Mouse (Mus musculus): ENCODE measurements at regions not wholly inside any gene's neighbourhood (a gene's known extent, or its start where the extent isn't known, plus 50 kb on each side); places are given as distances from the start of the nearest gene placed in this dataset.

DNA sequence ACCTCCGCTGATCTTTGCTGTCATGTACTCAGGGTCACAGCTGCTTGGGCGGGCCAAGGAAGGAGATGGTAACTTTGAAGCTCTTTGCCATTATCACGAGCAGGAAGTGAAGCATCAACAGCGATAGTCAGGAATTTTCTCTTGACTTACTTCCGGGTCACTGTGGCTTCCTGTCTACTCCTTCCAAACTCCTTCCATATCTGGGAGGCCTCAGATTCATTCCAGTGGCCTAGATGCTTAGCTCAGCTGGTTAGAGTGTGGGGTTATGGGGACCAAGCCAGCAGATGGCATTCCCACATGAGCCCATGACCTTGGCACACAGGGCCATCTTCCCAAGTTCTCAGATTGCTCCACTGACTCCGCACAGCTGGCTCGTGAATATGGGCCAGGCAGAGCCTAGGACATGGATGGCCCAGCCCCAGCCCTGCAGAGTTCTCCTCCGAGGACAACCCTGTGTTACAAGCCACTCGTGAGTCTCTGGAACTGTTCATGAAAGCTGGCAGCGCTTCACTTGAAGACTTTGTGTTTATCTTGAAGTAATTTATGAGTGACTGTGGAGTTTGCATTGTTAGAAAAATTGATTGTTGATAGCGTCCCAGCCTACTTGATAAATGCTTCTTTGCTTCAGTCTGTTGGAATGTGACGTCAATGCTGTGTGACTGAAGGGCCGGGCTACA lies 133.2 kb downstream of the Slc30a10 start:
- H3K36me3 ChIP-seq, result no peaks in the 10 kb centered on the region
- H3K4me3 ChIP-seq, result no peak overlapping the region
- H3K27ac ChIP-seq, result peak overlapping the region; percentile 86
- ATAC-seq (ENCODE audit: borderline replicate concordance, extremely low read depth, low FRiP score, low TSS enrichment), result peak; percentile 84
- H3K9ac ChIP-seq, result no peak overlapping the region
- H3K27me3 ChIP-seq, result no peaks in the 10 kb centered on the region
- peaks cover 18% of the 10 kb centered on the region for H3K4me1 ChIP-seq
- WGBS, result 38% methylated on average over 13 of the region's 13 CpGs
- no peaks in the 10 kb centered on the region for H3K9me3 ChIP-seq
- no peak overlapping the region for H3K4me2 ChIP-seq

DNA sequence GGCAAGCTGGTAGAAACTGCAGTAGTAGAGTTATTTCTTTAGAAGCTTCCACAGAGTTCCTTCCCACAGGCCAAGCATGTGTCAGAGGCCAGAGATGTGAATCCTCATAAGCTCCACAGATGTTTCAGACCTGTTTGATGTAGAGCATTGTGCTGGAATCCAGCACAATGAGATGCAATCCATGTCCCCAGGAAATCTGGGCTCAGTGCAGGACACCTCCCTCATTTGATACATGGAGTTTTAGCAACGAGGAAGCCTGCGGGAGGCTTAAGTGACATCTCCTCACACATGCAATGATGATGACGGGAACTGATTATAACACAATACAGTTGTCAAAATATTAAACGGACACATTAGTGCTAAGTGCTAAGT lies 133.7 kb downstream of the Slc30a10 start:
- Histone ChIP-seq H3K9ac (no peak overlapping the region), H3K4me3 (no peak overlapping the region), H3K27me3 (no peaks in the 10 kb centered on the region), H3K36me3 (no peaks in the 10 kb centered on the region), H3K27ac (peak overlapping the region; percentile 86), H3K4me2 (no peak overlapping the region), H3K4me1 (peaks cover 18% of the 10 kb centered on the region), H3K9me3 (no peaks in the 10 kb centered on the region)
- peak; percentile 12; the same call in 1 of the 2 replicates for ATAC-seq (ENCODE audit: borderline replicate concordance, extremely low read depth, low FRiP score, low TSS enrichment)
- 51% methylated on average over 4 of the region's 4 CpGs for WGBS

DNA sequence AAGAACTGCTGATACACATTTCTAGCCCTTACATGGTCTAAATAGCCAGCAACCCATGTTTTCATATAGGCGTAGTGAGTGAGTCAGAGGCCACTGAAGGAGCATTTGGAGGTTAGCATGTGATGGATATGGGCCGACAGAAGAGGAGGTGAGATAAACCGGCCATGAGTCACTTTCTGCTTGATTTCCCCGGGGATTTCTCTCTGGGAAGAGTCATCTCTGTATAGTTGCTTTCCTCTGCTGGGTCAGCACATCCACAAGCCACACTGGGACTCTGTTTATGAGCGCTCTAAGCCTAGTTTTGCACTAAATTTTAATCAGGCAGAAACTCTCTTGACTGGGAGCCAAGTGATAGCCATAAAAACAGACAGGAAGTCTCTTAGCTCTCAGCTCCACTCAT lies 142.2 kb downstream of the Slc30a10 start:
- Histone ChIP-seq H3K4me2 (no peak overlapping the region), H3K27me3 (no peaks in the 10 kb centered on the region), H3K36me3 (no peaks in the 10 kb centered on the region), H3K4me3 (no peak overlapping the region), H3K9ac (no peak overlapping the region), H3K27ac (no peak overlapping the region), H3K9me3 (no peaks in the 10 kb centered on the region; the same call in 1 of the 2 replicates), H3K4me1 (no peaks in the 10 kb centered on the region)
- 63% methylated on average over 5 of the region's 5 CpGs for WGBS
- no peak for ATAC-seq (ENCODE audit: borderline replicate concordance, extremely low read depth, low FRiP score, low TSS enrichment)

DNA sequence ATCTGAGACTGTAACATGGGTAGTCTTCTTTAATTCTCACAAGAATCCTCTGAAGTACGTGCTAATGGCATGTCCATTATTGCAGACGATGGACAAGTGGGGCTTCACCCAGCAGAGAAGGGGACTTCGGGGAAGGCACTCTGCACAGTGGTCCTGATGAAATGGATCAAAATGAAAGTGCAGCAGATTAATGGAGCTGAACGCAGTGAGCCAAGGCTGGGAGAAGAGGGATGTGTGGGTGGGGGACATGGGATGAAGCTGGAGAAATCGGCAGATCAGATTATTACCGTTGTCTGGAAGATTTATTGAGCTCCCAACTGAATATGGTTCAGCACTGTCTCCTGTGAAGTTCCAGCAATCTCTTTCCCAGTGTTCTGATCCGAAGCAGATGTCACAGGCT lies 143.9 kb downstream of the Slc30a10 start:
- no peak for ATAC-seq (ENCODE audit: borderline replicate concordance, extremely low read depth, low FRiP score, low TSS enrichment)
- WGBS, result 80% methylated on average over 7 of the region's 7 CpGs

DNA sequence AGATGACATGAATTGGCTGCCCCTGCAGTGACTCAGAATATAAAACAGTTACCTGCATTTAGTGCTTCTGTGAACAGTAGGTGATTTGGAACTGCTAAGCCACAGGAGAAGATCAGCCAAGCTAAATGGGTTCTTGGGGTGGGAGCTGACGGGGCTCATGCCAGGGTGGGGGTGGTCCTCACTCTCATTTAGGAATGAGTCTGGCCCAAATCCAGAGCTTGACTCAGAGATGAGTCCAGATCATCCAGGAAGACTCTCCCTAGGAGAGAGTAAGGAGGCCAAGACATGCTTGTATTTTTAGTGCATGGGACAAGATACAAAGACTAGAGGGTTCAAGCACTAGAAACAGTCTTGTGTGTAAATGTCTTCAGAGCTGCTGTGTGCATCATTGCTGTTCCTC lies 146.5 kb downstream of the Slc30a10 start:
- Histone ChIP-seq H3K27me3 (no peaks in the 10 kb centered on the region), H3K4me2 (no peak overlapping the region), H3K9ac (no peak overlapping the region), H3K9me3 (no peaks in the 10 kb centered on the region; the same call in 1 of the 2 replicates), H3K4me3 (no peak overlapping the region), H3K36me3 (no peaks in the 10 kb centered on the region), H3K27ac (no peak overlapping the region), H3K4me1 (no peaks in the 10 kb centered on the region)
- ATAC-seq (ENCODE audit: borderline replicate concordance, extremely low read depth, low FRiP score, low TSS enrichment), result no peak
- WGBS, result 73% methylated on average over 1 of the region's 1 CpGs

More for the DNA sequence above, 143.9 kb downstream of the Slc30a10 start:
- Histone ChIP-seq H3K36me3 (no peaks in the 10 kb centered on the region), H3K27ac (no peak overlapping the region), H3K4me1 (no peaks in the 10 kb centered on the region), H3K27me3 (no peaks in the 10 kb centered on the region), H3K4me3 (no peak overlapping the region), H3K4me2 (no peak overlapping the region), H3K9me3 (no peaks in the 10 kb centered on the region; the same call in 1 of the 2 replicates), H3K9ac (no peak overlapping the region)

DNA sequence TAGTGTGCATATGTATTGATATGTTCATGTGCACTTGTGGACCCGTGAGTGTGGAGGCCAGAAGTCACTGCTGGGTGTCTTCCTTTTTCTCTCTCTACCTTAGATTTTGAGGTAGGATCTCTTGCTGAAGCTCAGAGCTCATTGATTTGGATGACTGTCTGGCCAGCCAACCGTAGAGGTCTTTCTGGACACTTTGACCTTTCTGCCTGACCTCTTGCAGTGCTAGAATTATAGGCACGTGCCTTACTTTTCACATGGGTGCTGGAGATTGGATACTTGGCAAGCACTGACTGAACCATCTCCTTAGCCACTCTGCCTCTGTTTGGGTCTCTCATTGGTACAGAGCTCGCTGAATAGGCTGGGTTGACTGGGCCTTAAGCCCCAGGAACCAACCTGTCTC lies 151.3 kb downstream of the Slc30a10 start:
- ATAC-seq (ENCODE audit: borderline replicate concordance, extremely low read depth, low FRiP score, low TSS enrichment), result no peak
- Histone ChIP-seq H3K9ac (no peak overlapping the region), H3K4me1 (no peaks in the 10 kb centered on the region; the same call in 1 of the 2 replicates), H3K36me3 (no peaks in the 10 kb centered on the region), H3K27ac (no peak overlapping the region), H3K4me2 (no peak overlapping the region), H3K9me3 (no peaks in the 10 kb centered on the region), H3K27me3 (no peaks in the 10 kb centered on the region), H3K4me3 (no peak overlapping the region)
- 90% methylated on average over 4 of the region's 4 CpGs for WGBS

DNA sequence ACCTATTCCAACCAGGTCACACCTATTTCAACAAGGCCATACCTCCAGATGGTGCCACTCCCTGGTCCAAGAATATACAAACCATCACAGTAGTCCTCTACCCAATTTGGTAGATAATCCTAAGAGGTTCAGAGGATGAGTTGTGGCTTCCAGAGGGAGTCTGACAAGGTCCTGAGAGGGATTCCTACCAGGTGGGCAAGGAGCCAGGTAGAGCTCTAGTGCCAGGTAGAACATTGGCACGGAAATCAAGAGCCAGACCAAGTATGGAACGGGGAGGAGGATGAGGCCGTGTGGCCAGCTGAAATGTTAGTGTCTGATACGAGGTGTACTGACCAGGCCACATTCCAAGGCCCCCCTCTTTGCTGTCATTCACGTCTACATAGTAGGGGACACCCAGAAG lies 153.0 kb downstream of the Slc30a10 start:
- Histone ChIP-seq H3K9me3 (no peaks in the 10 kb centered on the region), H3K36me3 (no peaks in the 10 kb centered on the region), H3K4me1 (no peaks in the 10 kb centered on the region; the same call in 1 of the 2 replicates), H3K4me2 (no peak overlapping the region), H3K4me3 (no peak overlapping the region), H3K27me3 (no peaks in the 10 kb centered on the region), H3K9ac (no peak overlapping the region), H3K27ac (no peak overlapping the region)
- no peak for ATAC-seq (ENCODE audit: borderline replicate concordance, extremely low read depth, low FRiP score, low TSS enrichment)
- WGBS, result 78% methylated on average over 5 of the region's 5 CpGs

DNA sequence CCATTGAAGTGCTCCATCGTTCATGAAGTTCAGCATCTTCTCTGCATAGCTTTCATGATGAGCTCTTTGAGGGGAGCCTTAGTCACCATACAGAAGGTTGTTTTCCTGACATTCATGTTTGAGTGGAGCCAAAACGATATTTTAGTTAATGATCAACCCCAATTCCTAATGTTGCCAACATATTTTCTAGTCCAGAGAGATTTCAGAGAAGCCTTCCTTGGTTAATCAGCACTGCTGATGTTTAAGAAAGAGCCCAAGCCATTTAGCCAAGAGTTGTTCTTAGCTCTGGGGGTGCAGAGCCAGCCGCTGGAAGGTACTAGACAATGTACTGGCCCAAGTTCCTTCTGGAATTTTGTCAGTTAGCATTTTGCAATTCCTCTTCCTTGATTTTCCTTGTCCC lies 153.8 kb downstream of the Slc30a10 start:
- WGBS, result 83% methylated on average over 3 of the region's 3 CpGs
- H3K9me3 ChIP-seq, result no peaks in the 10 kb centered on the region
- H3K36me3 ChIP-seq, result no peaks in the 10 kb centered on the region
- ATAC-seq (ENCODE audit: borderline replicate concordance, extremely low read depth, low FRiP score, low TSS enrichment), result no peak
- H3K4me1 ChIP-seq, result no peaks in the 10 kb centered on the region; the same call in 1 of the 2 replicates
- no peaks in the 10 kb centered on the region for H3K27me3 ChIP-seq
- H3K4me3 ChIP-seq, result no peak overlapping the region
- H3K9ac ChIP-seq, result no peak overlapping the region
- no peak overlapping the region for H3K4me2 ChIP-seq
- no peak overlapping the region for H3K27ac ChIP-seq

DNA sequence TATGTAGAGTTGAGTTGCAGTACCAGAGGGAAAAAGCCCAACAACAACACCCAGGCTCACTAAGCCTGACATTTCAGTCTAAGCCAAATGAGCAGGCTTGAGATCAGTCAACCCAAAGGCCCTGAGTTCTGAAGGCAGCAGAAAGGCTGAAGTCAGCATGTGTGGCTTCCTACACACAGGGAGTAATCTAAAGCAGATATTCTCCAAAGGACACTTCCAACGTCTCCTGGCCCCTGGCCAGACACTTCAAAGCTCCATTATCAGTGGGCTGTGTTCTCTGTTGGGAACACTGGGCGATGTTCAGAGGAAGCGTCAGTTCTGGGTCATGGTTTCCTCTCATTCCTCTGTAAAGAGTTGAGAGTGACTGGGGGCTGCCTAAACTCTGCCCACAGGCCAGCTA lies 155.9 kb downstream of the Slc30a10 start:
- no peak overlapping the region; the same call in 1 of the 2 replicates for H3K27ac ChIP-seq
- 22% methylated on average over 3 of the region's 3 CpGs for WGBS
- H3K9me3 ChIP-seq, result no peaks in the 10 kb centered on the region
- no peak overlapping the region for H3K4me2 ChIP-seq
- no peak overlapping the region for H3K4me3 ChIP-seq
- no peak overlapping the region for H3K9ac ChIP-seq
- no peaks in the 10 kb centered on the region; the same call in 1 of the 2 replicates for H3K4me1 ChIP-seq
- peak; percentile 69; the same call in 1 of the 2 replicates for ATAC-seq (ENCODE audit: borderline replicate concordance, extremely low read depth, low FRiP score, low TSS enrichment)
- H3K36me3 ChIP-seq, result no peaks in the 10 kb centered on the region
- no peaks in the 10 kb centered on the region for H3K27me3 ChIP-seq

DNA sequence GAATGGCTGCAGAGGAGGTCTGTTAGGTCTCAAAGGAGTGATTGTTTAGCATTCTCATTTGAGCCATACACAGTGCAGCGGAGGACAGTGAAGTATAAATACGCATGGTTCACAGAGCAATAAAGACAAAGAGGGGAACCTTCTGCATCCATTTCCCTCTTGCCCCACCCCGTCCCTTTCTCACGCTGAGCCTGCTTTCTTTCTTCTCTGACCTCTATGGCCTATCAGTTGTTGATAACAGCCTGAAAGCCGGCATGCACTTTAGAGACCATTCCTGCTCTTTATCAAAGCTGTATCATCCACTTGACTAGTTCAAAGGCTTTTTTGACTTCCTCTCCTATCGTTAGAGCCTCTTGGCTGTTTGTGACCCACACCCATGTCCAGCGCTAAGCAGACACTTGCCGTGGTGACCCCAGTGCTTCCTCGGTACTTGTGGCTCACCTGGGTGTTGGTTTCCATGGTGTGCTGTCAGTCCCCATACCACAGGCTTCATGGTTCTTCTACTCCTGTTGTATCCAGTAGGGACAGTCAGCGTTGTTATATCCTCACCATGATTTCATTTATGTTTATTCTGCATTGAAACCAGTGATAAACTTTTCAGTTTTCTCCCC lies 161.3 kb downstream of the Slc30a10 start:
- Histone ChIP-seq H3K36me3 (no peaks in the 10 kb centered on the region), H3K27me3 (no peaks in the 10 kb centered on the region), H3K4me2 (no peak overlapping the region), H3K9ac (no peak overlapping the region), H3K4me1 (peaks cover 6% of the 10 kb centered on the region), H3K4me3 (no peak overlapping the region), H3K27ac (no peak overlapping the region), H3K9me3 (no peaks in the 10 kb centered on the region)
- WGBS, result 23% methylated on average over 10 of the region's 10 CpGs
- ATAC-seq (ENCODE audit: borderline replicate concordance, extremely low read depth, low FRiP score, low TSS enrichment), result no peak

DNA sequence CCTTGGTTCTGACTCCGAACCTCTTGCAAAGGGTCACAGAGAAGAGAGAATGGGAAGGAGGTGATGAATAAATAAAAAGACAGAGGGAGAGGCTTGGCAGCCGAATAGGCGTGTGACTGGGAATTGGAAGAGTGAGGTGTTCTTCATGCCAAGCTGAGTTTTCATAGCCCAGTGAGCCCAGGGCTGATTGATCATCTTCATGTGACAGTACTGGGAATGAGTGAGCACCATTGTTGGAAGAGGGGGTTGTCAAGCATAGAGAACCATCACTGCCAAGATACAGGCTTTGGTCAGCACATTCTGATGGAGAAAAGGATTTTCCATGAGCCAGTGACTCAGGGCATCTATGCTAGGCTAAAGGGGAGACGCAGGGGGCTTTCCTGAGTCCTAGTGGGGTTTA lies 163.0 kb downstream of the Slc30a10 start:
- H3K9me3 ChIP-seq, result no peaks in the 10 kb centered on the region
- WGBS, result 63% methylated on average over 4 of the region's 4 CpGs
- no peak overlapping the region for H3K4me2 ChIP-seq
- H3K4me3 ChIP-seq, result no peak overlapping the region
- peaks cover 6% of the 10 kb centered on the region for H3K4me1 ChIP-seq
- H3K27me3 ChIP-seq, result no peaks in the 10 kb centered on the region
- no peaks in the 10 kb centered on the region for H3K36me3 ChIP-seq
- H3K9ac ChIP-seq, result no peak overlapping the region
- H3K27ac ChIP-seq, result no peak overlapping the region
- ATAC-seq (ENCODE audit: borderline replicate concordance, extremely low read depth, low FRiP score, low TSS enrichment), result no peak

DNA sequence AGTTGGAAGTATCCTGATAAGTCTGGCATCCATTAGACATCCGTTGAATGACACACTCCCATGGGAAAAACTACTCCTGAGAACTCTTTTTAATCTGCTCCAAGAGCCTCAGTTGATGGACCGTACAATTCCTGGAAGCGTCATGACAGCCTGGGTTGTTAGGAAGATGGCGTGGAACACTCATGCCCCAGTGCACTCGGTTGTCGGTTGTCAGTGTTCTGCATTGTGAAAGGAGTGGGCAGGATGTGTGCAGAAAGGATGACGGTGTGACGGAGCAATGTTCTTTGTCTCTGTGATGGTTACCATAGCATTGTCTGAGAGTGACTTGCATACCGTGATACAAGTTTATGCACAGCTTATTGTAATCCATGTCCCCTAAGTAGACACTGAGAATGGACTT lies 164.4 kb downstream of the Slc30a10 start:
- H3K9me3 ChIP-seq, result no peaks in the 10 kb centered on the region
- 51% methylated on average over 9 of the region's 9 CpGs for WGBS
- H3K4me3 ChIP-seq, result no peak overlapping the region
- no peaks in the 10 kb centered on the region for H3K27me3 ChIP-seq
- H3K4me1 ChIP-seq, result peaks cover 6% of the 10 kb centered on the region
- no peak overlapping the region for H3K27ac ChIP-seq
- ATAC-seq (ENCODE audit: borderline replicate concordance, extremely low read depth, low FRiP score, low TSS enrichment), result no peak
- no peak overlapping the region for H3K9ac ChIP-seq
- H3K4me2 ChIP-seq, result no peak overlapping the region
- H3K36me3 ChIP-seq, result no peaks in the 10 kb centered on the region

Measured in lung, embryonic 15.5 days (tissue).